Mouse (Mus musculus) activated CD4-positive, CD25-positive, alpha-beta regulatory T cell, adult 9 weeks (primary cell): Measurements from ENCODE around the gene Prmt2. TPM values are rescaled to one million over a fixed set of nuclear protein-coding genes. Genes with fewer than 3 reads are reported as not detected.

Experiments used
- polyA plus RNA-seq: library from polyadenylated mRNA; unstranded; fragments of 100-300 nt; shearing (Covaris generic); gene quantifications from one replicate; pipeline ENCODE4 v1.2.1, GENCODE M21; 2017

Gene Prmt2
- polyA plus RNA-seq = 36.1 TPM

DNA sequence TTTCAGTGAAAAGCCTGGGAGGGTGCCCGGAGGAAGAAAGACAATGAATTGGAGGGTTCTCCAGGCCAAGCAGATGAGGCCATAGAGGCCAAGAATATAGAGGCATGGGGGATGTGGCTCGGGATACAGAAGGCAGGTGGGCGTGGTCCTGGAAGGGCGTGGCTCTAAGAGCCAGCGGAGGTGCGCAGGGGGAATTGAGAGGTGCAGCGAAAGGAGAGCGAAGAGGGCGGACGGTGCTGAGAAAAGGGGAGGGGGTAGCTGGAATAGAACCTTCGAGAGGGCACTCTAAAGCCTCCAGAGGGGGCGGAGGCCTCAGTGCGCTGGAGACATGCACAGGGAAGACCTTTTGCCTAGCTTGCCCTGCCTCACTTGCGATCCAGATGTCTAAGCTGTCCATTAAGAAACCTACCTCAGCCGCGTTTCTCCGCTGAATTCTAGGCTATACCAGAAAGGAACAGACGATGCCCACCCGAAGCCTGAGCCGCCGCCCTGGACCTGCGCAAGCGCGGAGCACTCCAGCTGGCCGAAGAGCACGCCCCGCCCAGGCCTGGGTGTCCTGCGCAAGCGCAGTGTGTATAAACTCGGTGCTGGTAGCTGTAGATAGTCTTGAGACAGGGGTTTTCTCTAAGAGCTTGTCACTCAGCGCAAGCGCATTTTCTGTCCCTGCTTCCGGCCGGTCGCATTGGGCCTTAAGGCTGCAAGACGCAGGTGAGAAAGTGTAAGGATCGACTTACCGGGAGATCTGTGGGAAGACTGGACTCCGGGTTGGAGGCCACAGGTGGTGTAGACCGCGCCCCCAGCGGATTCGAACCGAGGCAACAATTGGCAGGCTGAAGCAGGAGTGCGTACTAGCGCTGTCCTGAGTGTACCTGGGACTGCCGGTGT is at the start of gene Prmt2:
TSS of gene Prmt2 (minus strand) at position 525 of the 885 bp plus-strand sequence.

DNA sequence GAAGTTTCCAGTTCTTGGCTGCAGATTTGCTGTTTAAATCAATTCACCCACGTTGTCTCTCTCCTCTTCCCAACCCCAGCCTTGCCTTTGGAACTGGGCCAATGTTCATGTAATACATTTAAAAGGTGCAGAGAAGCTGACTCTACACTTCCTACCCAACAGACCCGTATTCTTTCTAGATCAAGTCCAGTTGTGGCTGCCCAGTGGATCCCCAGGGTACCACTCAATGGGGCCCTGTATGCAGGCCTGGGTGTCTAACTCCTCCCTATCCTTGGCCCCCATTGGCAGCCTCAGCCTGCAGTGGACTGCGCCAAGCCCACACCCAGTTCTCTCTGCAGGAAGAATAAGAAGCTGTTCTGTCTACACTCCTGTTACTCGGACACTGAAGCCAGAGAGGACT is 15.9 kb upstream of the Prmt2 start, which contains the start of gene S100b:
TSS of gene S100b (plus strand) at position 318 of the 400 bp plus-strand sequence.

Other genes with a start within 250 kb of the Prmt2 start
- 35.1 TPM for gene Zfp280b, start 205.2 kb downstream of the Prmt2 start, polyA plus RNA-seq
- not detected for gene Slc5a4b, start 126.9 kb downstream of the Prmt2 start, polyA plus RNA-seq
- gene Slc5a4a, start 90.4 kb downstream of the Prmt2 start, polyA plus RNA-seq = not detected
- gene S100b, start 16.0 kb upstream of the Prmt2 start, polyA plus RNA-seq = 0.18 TPM
- gene Dip2a, start 107.4 kb upstream of the Prmt2 start, polyA plus RNA-seq = 2.0 TPM
- gene AC141477.1, start 202.6 kb upstream of the Prmt2 start, polyA plus RNA-seq = 12.6 TPM
- gene Pcnt, start 204.9 kb upstream of the Prmt2 start, polyA plus RNA-seq = 25.2 TPM
- gene 2610028H24Rik, start 211.2 kb upstream of the Prmt2 start, polyA plus RNA-seq = not detected
- gene Mcm3ap, start 231.1 kb upstream of the Prmt2 start, polyA plus RNA-seq = 84.4 TPM
- 5.0 TPM for gene Ybey, start 231.2 kb upstream of the Prmt2 start, polyA plus RNA-seq